Mouse (Mus musculus) cerebellum, adult 18-20 months (tissue): ENCODE data around the gene Wdfy3.
"Not testable (repeated sequence)": the region's sequence is repeated elsewhere in the genome, so short reads cannot be mapped to it uniquely, and the experiment has no call there.

Experiments used
- DNase-seq, 2 experiments: peaks; one replicate each; pipeline ENCODE4 v3.0.0; 2021

Wdfy3 gene

DNA sequence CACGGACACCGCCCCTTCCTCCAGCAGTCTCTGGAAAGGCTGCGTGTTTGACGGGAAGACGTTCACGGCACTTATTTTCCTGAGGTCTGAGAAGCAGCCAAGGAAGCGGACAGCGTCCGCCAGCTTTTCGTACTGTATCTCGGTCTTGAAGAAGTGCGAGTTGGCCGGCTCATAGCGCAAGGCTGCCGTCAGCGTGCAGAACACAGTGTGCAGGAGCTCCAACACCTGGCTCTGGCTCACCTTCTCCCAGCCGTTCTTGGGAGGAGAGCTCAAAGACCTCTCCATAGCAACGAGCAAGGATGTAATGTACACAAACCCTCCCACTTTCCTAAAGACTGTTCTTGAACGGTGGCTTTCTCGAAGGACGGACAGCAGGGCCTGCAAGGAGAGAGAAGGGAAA is 132.4 kb downstream of the Wdfy3 start:
- DNase-seq: no peak

DNA sequence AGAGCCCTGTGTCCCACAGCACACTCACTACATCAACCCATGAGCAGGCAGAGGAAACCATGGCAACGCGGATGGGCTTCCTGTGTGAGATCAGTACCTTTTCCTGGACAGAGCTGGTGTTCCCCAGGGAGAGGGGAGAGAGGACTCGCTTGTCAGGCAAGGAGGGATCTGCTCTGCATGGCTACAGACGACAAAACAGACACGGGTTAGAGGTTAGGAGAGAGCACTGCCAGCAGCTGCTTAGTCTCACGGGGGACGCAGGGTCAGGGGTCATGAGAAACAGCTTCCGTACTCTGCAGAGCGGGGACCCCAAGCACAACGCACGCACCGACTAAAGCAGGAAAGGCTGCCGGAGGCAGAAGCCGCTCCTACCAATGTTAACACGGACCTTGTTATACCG is 133.8 kb downstream of the Wdfy3 start:
- no peak for DNase-seq

DNA sequence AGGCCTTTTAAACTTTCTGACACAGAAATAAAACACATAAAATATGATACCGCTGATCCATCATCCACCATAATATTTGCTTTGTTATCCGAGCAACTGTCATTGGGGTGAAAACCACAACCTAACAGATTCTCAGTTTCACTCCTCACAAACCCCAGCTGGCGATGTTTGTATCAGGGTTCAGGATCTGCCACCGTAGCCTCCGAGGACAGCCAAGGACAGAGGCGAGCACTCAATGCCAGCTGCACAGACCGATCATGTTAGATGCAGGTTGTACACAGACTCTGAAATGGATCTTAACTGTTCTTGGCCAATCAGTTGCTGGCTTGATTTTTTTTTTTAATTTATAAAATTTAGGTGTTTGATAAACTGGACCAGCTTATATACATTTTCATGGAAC is 135.1 kb downstream of the Wdfy3 start:
- no peak for DNase-seq

DNA sequence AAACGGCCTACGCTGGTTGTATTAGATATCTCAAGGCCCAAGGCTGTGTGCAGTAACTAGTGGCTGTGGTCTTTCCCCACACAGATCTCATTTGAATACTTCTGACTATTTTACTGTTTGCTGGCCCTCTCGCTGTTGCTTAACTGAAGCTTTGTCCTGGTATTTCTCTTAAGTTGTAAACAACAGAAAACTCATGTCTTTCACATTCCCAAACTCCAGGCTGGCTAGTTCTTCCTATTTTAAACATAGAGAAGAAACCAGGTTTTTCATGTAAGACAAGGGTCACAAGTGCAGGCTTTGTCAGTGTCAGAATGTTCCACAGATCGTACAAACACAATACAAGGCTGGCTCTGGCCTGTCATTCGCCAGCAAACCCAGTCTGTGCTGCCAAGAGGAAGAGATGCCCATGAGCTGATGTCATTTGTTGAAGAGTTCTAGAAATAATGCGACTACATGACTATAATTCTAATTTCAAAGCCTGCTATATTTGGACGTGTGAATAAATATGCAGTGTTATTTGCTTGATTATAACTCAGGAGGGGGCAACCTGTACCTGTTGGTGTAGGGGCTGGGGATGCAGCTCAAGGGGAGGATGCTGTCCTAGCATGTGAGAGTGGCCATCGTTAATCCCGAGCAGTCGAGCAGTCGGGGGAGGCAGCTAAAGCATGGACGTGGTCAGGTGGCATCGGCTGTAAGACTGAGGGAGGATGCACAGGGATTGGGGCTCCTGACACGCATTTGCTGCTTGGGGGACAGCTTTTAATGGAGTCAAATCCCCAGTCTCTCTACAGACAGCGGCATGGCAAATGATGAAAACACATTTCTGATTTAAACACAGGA is 136.5 kb downstream of the Wdfy3 start:
- DNase-seq: peak in 1 of 2 experiments; percentile 37

DNA sequence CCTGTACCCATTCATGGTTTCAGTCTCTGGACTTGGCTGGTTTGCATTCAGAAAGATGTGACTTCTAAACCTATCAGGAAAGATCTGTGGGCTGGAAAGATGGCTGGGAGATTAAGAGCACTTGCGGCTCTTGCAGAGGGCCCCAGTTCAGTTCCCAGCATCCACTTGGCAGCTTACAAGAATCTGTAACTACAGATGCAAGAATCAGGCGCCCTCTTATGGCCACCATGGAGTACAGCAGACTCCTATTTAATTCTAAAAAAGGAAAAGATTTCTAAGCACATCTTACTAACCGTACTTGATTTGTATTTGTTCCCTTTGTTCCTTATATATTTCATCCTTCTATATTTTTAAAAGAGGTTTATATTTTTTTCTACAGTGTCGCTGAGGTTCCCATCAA is 137.7 kb downstream of the Wdfy3 start:
- no peak for DNase-seq

DNA sequence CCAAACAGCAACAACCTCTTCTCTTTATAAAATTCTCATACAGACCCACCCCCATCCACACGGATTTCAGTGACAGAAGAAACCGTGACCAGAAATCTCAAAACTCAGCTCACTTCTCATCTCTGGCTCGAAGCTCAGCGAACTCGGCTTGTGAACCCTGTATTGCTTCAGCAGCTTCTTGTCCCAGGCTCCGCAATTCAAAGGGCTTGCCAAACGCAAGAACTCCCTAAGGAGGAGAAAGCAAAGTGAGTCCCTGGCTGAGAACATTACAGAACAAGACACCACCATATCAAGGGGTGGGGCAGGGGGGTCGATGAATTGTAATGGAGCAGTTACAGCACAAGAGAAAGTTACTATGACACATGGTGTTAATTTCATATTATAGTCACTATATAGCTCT is 143.4 kb downstream of the Wdfy3 start:
- DNase-seq: no peak

DNA sequence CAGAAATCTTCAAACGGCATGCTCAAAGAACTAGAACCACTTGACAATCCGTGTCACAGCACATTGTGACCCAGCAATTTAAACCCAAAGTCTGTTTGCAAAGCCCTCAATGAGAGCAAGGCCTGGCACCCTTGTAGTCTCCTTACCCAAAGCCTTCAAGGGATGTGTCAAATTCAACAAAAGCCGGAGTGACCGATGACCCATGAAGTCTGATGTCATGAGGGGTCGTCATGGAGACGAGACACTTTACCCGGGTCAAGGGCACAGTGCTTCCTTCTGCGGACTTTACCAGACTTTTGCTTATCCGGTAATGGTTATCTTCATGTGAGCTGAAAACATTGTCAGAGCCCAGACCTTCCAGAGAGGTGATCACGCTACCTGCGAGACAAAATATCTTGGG is 146.0 kb downstream of the Wdfy3 start:
- no peak for DNase-seq

DNA sequence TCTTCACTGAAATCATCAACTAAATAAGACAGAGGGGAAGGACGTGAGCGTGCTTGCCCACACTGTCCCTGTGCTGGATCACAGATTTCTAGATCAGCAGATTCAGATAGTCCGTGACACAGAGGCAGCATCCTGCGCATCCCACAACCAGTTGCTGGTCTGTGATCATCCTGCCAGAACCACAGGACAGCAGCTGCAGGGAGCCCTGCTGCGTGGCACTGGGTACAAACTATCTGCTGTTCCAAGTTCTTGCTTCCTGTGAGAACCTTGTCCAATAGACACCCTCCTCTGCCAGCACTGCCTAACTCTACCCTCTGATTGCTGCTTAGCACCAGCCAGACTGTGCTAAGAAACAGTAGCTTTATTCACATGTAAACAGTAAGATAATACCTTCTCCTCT is 150.2 kb downstream of the Wdfy3 start:
- no peak for DNase-seq

DNA sequence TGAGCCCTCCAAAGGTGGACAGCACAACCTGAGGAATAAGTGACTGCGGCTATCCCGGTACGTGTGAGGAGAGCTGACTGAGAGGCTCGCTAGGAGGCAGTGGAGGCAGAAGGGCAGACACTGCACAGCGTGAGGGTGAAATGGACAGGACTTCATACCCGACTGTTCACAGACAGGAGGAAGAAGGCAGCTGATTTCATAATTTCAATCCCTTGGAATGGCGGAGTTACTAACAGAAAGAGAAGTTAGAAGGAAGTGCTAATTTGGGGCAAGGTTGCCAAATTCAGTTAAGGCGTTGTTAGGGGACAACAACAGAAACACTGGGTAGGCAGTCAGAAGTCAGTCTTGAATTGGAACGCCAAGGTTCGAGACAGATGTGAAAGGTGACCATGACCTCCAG is 160.3 kb downstream of the Wdfy3 start:
- no peak for DNase-seq

DNA sequence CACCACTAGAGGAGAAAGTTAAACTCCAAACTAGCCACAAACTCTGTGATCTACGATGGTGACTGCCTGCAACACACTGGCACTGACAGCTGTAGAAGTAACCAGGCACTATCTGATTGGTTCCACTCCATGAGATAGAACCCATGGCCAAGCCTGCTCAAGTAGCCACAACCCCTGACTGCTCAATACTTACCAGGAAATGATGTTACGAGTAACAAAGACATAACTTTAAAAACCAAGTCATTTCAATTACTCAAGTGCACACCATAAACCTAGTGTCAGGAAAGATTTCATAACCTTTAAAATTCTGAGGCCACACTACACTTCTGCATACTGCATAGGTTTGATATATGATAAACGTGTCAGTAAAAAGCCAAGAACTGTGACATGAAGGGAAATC is 164.1 kb downstream of the Wdfy3 start:
- no peak for DNase-seq

DNA sequence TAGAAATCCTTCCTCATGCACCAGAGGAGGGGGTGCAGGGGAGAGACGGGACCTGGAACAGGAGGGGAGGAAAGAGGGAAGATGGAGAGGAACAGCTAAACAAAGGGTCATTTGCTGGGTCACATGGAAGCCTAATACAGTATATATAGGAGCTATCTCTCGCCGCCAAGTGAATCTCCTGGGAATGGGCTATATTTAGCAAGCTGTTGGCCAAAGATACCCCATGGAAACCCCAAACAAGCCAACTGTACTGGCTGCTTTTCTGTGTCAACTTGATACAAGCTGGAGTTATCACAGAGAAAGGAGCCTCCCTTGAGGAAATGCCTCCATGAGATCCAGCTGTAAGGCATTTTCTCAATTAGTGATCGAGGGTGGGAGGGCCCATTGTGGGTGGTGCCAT is 164.9 kb downstream of the Wdfy3 start:
- DNase-seq: not testable (repeated sequence)

DNA sequence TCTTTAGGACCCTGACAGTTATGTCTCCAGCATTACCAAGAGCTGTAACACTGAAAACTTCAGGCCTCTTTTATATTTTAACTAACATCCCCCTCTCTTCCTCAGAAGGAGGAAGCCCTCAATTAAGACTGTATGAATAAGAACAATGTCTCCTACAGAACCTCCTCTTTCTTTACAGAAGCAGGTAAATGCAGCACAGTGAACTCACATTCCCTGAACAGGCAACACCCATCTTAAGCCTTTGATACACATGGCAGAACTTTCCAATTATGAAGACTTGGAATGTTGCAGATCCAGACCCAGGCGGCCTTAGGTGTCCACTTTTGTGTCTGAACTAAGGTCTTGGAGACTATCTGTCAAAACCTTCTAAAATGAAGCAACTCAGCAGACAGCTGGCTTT is 167.0 kb downstream of the Wdfy3 start:
- no peak for DNase-seq

DNA sequence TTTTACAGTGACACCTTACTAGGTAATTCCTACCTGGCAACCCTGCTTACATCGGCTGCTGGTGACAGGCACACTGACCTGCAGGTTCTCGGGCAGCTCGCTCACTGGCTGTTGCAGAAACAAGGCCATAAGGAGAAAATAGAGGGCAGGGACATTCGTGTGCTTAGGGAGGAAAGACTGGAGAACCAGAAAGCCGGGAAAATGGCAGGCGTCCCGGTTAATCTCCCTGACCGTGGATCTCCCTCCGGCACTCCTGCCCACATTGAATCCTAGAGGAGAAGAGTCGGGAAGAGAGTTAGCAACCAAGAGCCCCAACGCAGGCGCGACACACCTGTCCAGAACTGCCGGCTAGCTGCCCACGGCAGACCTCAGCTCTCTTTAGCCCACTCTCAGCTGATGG is 169.7 kb downstream of the Wdfy3 start:
- peak; percentile 56 to 66 for DNase-seq

DNA sequence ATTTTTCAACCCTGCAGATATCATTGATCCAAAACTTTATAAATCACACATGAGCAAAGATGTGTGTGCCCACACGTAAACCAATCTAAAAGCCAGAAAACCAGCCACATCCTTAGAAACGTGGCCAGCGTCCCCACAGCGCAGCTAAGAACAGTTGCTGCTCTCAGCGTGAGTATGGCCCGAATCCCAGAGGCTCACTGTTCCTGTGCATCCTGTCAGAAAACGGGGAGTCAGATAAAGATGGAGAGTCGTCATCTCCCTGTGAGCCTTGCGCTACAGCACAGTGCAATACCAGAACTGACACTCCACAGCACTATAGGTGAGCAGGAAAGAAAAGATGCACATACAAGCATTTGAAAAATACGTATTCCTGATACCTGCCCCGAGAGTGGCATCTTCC is 172.9 kb downstream of the Wdfy3 start:
- DNase-seq: peak; percentile 92 to 95

DNA sequence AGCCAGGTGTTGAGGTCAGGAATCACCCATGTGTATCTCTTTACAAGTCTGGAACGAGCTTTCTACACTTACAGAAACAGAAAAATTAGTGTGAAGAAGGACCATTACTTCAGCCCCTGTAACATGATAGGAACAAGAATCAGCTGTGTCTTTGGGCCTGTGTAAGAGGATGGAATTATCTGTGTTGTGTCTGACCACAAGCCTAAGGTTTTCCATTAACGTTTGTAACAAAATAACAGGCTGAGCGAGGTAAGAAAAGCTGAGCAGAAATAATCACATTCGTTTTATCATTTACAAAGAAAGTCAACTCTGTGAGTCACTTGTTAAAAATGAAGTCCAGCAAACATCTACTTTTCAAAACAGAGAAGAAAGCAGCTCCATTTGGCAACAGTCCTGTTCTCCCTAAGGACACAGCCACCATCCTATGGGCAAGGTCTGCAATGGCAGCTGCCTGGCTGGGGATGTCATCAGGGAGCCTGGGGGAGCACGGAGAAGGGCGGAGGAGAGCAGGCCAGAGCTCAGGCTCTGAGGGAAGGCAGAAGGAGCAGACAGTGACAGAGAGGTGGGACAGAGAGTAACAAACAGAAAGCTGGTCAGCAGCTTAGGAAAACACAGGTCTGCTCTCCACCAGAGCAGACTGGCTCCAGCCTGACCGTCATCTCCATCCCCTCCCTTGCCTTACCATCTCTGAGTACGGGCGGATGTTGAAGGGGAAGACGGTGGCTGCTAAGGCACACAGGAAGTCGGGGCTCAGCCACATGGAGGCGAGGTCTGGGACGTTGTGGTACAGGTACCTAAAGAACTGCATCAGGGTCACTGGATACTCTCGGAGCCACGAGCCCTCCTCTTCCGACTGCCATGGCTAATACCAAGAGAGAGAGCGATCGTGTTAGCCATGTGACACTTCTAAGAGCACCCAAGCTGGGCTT is 173.7 kb downstream of the Wdfy3 start:
- DNase-seq: peak; percentile 42 to 55

DNA sequence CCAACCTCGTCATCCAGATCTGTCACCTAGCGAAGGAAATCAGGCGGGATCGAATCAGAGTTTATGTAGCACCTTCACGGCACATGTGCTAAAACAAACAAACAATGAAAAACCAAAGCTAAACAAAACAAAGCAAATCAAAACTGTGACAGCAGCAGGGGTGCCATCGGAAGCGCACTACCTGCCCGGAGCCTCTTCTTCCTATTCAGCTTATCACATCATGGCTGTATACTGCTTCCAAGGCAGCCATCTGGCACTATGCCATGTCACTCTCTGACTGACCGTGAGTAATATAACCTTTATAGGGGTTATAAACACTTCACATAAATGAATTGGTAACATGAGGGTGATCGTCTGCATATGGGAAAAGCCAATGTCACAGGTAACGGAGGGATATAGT is 174.6 kb downstream of the Wdfy3 start:
- DNase-seq: peak; percentile 47 to 59

DNA sequence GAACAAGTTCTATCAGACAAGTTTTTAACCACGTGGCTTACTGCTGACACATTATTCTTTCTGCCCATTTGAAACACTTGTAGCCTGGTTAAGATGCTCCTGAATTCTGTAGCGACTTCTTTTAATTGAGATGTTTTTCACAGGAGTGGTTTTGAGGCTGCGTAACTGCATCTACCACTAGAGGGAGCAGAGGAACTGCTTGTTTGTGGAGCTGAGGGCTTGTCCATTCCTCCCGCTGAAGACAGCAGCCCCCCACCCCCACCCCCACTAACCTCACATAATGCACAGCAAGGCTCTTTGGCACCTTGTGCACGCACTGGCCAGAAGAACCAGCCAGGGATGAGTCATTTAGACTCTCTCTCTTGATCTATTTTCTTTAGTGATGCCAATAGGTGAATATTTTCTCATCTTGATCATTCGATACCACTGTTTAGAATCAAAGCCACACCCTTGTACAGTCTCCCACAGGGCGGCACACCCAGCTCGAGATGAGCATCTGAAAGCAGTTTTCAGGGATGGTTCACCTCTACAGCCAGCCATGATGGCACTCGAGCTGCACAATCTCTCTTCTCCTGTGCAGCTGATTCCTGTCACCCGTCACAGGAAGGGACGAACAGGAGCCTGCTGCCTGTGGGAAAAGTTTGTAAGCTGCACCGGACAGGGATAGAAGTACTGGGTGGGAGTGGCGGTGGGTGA is 175.8 kb downstream of the Wdfy3 start:
- DNase-seq: peak; percentile 65 to 69

DNA sequence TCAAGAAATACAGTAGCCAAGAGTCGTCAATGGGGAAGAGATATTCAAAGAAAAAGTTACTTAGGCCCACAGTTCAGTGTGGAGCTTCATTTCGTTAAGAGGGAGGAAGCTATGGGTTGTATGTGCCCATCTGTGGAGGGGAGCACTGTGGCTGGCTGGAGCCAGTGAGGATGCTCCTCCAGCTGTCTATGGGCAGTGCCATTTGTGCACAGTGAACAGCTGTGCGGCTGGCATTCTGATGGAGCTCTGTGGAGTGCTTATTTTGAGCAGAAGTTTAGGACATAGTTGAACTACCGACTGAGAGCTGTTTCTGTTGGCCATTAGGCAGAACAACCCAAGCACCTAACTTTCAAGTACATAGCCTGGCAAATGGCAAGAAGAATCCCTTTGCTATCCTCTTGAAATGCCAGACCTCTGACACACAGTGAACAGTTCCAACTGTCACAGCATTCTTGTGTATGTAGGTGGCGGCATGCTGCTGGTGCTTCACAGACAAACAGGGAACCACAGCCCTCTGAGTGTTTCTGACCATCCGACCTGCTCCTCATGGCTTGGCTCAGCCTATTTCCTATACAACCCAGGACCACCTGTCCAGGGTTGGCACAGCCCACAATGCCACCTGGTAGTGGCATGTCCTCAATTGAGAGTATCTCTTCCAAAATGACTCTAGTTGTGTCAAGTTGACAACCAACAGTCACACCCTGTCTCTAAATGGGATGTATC is 177.9 kb downstream of the Wdfy3 start:
- peak; percentile 51 to 59 for DNase-seq

DNA sequence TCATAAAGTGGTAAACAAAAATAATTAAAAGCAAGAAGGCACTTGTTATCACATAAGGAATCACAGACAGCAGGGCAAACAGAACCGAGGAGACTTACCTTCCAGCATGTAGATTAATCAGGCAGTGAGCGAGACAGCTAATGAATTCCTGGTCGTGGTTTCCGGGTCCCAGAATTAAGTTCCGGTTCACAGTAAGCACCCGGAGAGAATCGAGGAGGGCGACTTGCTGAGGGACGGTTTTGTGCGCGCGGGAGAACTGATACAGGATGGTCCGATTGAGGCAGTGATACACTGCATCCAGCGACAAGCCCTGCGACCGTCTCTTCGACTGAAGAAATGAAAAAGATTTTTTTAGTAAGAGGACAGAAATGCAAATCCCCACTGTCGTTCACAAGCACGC is 181.7 kb downstream of the Wdfy3 start:
- DNase-seq: no peak

DNA sequence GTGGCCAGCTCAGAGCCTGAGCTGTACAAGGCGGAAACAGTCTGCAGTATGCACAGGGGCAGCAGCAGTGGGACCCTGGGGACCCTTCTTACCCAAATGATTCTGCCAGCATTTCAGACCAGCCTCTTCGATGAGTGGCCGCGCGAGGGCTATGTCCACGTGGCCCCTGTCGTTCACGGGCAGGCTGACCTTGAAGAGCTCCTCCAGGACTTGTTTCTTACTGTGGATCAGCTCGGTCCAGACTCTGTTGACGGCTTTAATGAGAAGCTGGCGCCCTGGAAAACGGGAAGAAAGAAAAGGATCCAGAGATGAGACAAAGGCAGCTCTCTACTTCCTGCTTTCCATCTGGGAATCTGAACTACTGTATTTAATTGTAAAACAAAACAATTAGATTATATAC is 184.7 kb downstream of the Wdfy3 start:
- DNase-seq: no peak

DNA sequence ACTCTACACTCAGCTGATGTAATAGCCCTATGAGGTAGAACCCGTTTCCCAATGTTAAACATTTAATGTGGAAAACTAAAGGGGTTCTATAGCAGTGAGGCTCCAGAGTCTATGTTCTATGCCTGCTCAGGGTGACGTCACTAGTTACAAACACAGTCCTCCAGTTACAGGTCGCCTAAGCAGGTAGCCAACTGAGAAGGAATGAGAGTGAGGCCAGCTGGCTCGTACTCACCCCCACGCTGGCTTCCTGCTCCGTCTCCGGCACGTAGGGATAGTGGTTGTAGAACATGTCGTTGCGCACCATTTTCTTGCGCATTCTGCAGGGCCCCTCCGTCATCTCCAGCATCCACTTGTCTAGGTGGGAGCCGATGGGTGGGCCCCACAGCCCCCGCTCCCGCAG is 187.5 kb downstream of the Wdfy3 start:
- peak; percentile 53 to 58 for DNase-seq

DNA sequence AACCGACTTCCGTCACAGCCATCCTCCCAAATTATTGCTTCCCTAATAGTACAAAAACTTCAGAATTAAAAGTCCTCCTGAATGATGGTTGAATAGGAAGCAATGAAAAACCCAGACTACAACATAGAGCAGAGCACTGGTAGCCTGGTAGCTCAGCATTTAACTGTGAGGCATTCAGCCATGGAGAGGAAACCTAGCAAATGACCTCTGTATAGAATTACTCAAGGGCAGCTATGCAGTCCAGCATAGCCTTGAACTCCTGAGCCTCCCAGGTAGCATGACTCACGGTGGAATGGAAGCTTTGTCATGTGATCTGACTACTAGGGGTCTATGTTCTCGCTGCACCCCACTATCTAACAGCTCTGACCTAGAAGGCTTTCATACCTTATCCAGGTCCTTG is 189.8 kb downstream of the Wdfy3 start:
- DNase-seq: no peak

DNA sequence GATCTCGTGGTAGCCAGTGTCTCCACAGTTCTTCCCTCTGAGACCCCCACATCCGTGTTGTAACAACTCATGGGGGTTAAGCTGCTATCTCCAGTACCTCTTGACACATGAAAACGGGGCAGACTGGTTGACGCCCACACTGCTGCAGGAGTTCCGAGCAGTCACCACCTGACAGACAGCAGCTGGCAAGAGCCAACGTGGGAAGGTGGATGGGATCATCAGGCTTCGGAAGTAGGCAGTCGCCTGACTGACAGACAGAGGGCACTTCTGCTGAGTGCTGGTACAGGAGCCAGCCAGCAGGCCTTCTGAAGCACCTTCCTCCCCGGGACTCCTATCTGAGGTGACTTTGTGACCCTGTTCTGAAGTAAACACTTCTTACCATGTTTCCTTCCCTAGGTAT is 191.3 kb downstream of the Wdfy3 start:
- no peak for DNase-seq
